Mouse (Mus musculus): ENCODE measurements around the gene Zfp663. TPM values are rescaled to one million over a fixed set of nuclear protein-coding genes. Genes with fewer than 3 reads are reported as not detected.
A peak's percentile ranks its signal among the peaks of the same experiment; 100 is the strongest.

Zfp663 gene
- polyA plus RNA-seq, 1 experiment from 2014 or later = 1.2 TPM

GRCm38 (mm10) chr2:165319503-165319902, 49.0 kb downstream of the Zfp663 start:
- Histone ChIP-seq H3K27ac (no peak overlapping the region), H3K9ac (replicated peaks) (no peak overlapping the region), H3K36me3 (peaks cover 23% of the 10 kb centered on the region), H3K4me1 (replicated peaks) (peaks cover 63% of the 10 kb centered on the region), H3K27me3 (no peaks in the 10 kb centered on the region), H3K4me2 (no peak overlapping the region), H3K9me3 (no peaks in the 10 kb centered on the region), H3K4me3 (replicated peaks) (no peak overlapping the region)
- 68% methylated on average over 4 of the region's 4 CpGs for WGBS
- ATAC-seq (ENCODE audit: insufficient number of reproducible peaks, insufficient read depth, low FRiP score, low TSS enrichment, low read depth) = no peak

GRCm38 (mm10) chr2:165318941-165319340, 49.6 kb downstream of the Zfp663 start:
- Histone ChIP-seq H3K4me2 (no peak overlapping the region), H3K9me3 (no peaks in the 10 kb centered on the region), H3K4me3 (replicated peaks) (no peak overlapping the region), H3K4me1 (replicated peaks) (peaks cover 57% of the 10 kb centered on the region), H3K36me3 (peaks cover 28% of the 10 kb centered on the region), H3K9ac (replicated peaks) (no peak overlapping the region), H3K27me3 (no peaks in the 10 kb centered on the region), H3K27ac (no peak overlapping the region)
- ATAC-seq (ENCODE audit: insufficient number of reproducible peaks, insufficient read depth, low FRiP score, low TSS enrichment, low read depth) = no peak
- 79% methylated on average over 7 of the region's 7 CpGs for WGBS

DNA sequence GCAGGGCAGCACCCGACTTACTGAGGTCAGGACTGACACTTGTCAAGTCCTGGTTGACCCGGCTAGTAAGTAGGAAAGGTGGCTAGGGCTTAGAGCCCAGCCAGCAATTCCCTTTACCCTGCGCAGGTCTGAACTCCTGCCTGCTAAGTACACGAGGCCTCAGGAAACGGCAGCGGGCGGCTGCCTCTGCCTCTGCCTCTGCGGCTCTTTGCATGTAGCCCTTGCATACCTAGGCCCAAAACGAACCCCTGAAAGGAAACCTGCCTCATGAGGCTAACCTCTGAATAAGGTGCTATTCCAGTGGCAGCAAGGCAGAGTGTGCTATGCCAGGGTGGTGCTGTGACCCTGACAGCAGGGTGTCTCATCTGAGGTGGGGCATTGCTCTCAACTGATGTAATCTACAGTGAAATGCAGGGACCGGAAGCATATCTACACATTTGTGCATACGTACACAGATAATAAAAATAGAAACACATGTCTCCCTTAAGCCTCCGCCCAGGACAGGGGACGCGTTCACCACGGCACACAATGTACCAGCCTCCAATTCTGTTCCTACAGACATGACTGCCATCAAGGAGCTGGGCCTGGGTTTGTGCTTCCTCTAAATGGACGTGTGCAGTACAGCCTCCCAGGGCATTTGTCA, 50.8 kb downstream of the Zfp663 start:
- Histone ChIP-seq H3K27me3 (no peaks in the 10 kb centered on the region), H3K9ac (replicated peaks) (0 out of 2 replicates have a peak overlapping the region, but pooled peaks have one; percentile 23), H3K4me2 (peak overlapping the region; percentile 26), H3K4me1 (replicated peaks) (peaks cover 51% of the 10 kb centered on the region), H3K9me3 (no peaks in the 10 kb centered on the region), H3K27ac (peak overlapping the region; percentile 67; the same call in 1 of the 2 replicates), H3K4me3 (replicated peaks) (no peak overlapping the region), H3K36me3 (peaks cover 36% of the 10 kb centered on the region)
- ATAC-seq (ENCODE audit: insufficient number of reproducible peaks, insufficient read depth, low FRiP score, low TSS enrichment, low read depth) = no peak
- 54% methylated on average over 16 of the region's 16 CpGs for WGBS

DNA sequence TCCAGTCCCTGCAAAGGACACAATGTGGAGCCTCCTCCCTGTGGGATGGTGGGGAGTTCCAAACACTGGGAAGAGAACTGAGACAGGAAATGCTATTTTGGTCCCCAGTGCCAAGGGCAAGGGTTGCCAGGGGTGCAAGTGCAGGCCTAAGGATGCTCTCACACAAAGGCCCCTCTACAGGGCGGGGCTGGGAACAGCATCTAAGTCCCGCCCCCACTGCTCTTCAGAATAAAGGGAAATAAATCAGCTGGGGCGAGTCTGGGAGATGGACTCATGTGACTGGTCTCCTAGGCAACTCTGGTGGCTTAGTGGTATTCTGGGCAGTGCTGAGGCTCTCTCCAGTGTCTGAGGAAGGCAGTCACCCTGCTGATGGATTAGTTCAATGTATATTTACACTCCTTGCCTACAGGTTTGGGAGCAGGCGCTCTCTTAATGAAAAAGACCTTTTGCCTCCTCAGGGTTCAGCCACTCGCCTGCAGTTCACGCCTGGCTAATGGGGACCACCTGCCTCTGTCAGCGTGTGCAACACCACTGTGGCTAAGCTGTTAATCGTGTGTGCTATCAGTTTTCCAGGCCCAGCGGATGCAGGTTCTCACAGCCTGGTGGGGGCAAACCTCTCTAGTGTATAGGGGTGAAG, 51.6 kb downstream of the Zfp663 start:
- 0 out of 2 replicates have a peak overlapping the region, but pooled peaks have one; percentile 23 for H3K9ac ChIP-seq (replicated peaks)
- H3K4me2 ChIP-seq = peak overlapping the region; percentile 26
- H3K36me3 ChIP-seq = peaks cover 44% of the 10 kb centered on the region
- H3K27me3 ChIP-seq = no peaks in the 10 kb centered on the region
- no peaks in the 10 kb centered on the region for H3K9me3 ChIP-seq
- peaks cover 49% of the 10 kb centered on the region for H3K4me1 ChIP-seq (replicated peaks)
- no peak overlapping the region for H3K4me3 ChIP-seq (replicated peaks)
- peak overlapping the region; percentile 67; the same call in 1 of the 2 replicates for H3K27ac ChIP-seq
- WGBS = 12% methylated on average over 9 of the region's 9 CpGs
- peak; percentile 54; the same call in 1 of the 2 replicates for ATAC-seq (ENCODE audit: insufficient number of reproducible peaks, insufficient read depth, low FRiP score, low TSS enrichment, low read depth)

GRCm38 (mm10) chr2:165316204-165316603, 52.3 kb downstream of the Zfp663 start:
- Histone ChIP-seq H3K9me3 (no peaks in the 10 kb centered on the region), H3K4me3 (replicated peaks) (no peak overlapping the region), H3K27ac (peak overlapping the region; percentile 67; the same call in 1 of the 2 replicates), H3K4me2 (no peak overlapping the region), H3K9ac (replicated peaks) (no peak overlapping the region), H3K36me3 (peaks cover 51% of the 10 kb centered on the region), H3K27me3 (no peaks in the 10 kb centered on the region), H3K4me1 (replicated peaks) (peaks cover 42% of the 10 kb centered on the region)
- ATAC-seq (ENCODE audit: insufficient number of reproducible peaks, insufficient read depth, low FRiP score, low TSS enrichment, low read depth) = no peak
- 72% methylated on average over 10 of the region's 10 CpGs for WGBS

DNA sequence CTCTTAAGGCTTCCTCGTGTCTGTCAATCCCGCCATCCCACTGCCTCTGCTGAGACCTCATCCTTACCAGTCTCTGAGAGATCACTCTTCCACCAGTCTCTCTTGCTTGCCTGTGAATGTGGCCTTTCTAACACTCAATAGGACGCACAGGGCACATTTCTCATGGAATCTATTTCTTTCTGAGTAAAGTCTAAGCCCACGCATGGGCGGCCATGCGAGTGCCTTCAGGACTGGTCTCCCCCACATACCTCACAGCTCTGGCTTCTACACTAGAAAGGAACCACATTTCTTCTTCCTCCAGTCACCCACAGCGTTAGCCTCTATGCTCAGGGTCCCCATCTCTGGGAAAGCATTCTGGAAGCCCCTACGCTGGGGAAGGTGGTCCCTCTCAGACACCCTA, 54.3 kb downstream of the Zfp663 start:
- Histone ChIP-seq H3K27ac (no peak overlapping the region), H3K4me2 (no peak overlapping the region), H3K4me3 (replicated peaks) (no peak overlapping the region), H3K36me3 (peaks cover 72% of the 10 kb centered on the region), H3K9me3 (no peaks in the 10 kb centered on the region), H3K27me3 (no peaks in the 10 kb centered on the region), H3K4me1 (replicated peaks) (peaks cover 33% of the 10 kb centered on the region), H3K9ac (replicated peaks) (no peak overlapping the region)
- no peak for ATAC-seq (ENCODE audit: insufficient number of reproducible peaks, insufficient read depth, low FRiP score, low TSS enrichment, low read depth)
- WGBS = 94% methylated on average over 8 of the region's 8 CpGs

- H3K4me1 ChIP-seq (replicated peaks) = peaks cover 14% of the 10 kb centered on the region
- no peaks in the 10 kb centered on the region for H3K9me3 ChIP-seq
- no peak overlapping the region for H3K4me3 ChIP-seq (replicated peaks)
- 73% methylated on average over 7 of the region's 7 CpGs for WGBS
- no peak for ATAC-seq (ENCODE audit: insufficient number of reproducible peaks, insufficient read depth, low FRiP score, low TSS enrichment, low read depth)
- H3K27ac ChIP-seq = no peak overlapping the region
- peaks cover 89% of the 10 kb centered on the region for H3K36me3 ChIP-seq
- no peak overlapping the region for H3K9ac ChIP-seq (replicated peaks)
- H3K27me3 ChIP-seq = no peaks in the 10 kb centered on the region
- no peak overlapping the region for H3K4me2 ChIP-seq
Measured at GRCm38 (mm10) chr2:165312381-165312780, 56.1 kb downstream of the Zfp663 start.

- 89% methylated on average over 12 of the region's 12 CpGs for WGBS
- ATAC-seq (ENCODE audit: insufficient number of reproducible peaks, insufficient read depth, low FRiP score, low TSS enrichment, low read depth) = no peak
- no peak overlapping the region for H3K27ac ChIP-seq
Measured at GRCm38 (mm10) chr2:165311577-165311976, 57.0 kb downstream of the Zfp663 start.

GRCm38 (mm10) chr2:165310818-165311425, 57.6 kb downstream of the Zfp663 start:
- Histone ChIP-seq H3K36me3 (peaks cover 98% of the 10 kb centered on the region), H3K4me3 (replicated peaks) (no peak overlapping the region), H3K27me3 (no peaks in the 10 kb centered on the region), H3K9ac (replicated peaks) (0 out of 2 replicates have a peak overlapping the region, but pooled peaks have one; percentile 2), H3K9me3 (no peaks in the 10 kb centered on the region), H3K4me2 (no peak overlapping the region), H3K4me1 (replicated peaks) (no peaks in the 10 kb centered on the region), H3K27ac (no peak overlapping the region)
- WGBS = 76% methylated on average over 13 of the region's 13 CpGs
- no peak for ATAC-seq (ENCODE audit: insufficient number of reproducible peaks, insufficient read depth, low FRiP score, low TSS enrichment, low read depth)

More at GRCm38 (mm10) chr2:165311577-165311976, 57.0 kb downstream of the Zfp663 start:
- peaks cover 6% of the 10 kb centered on the region for H3K4me1 ChIP-seq (replicated peaks)
- peaks cover 97% of the 10 kb centered on the region for H3K36me3 ChIP-seq
- 0 out of 2 replicates have a peak overlapping the region, but pooled peaks have one; percentile 2 for H3K9ac ChIP-seq (replicated peaks)
- no peak overlapping the region for H3K4me2 ChIP-seq
- no peak overlapping the region for H3K4me3 ChIP-seq (replicated peaks)
- no peaks in the 10 kb centered on the region for H3K27me3 ChIP-seq
- H3K9me3 ChIP-seq = no peaks in the 10 kb centered on the region

DNA sequence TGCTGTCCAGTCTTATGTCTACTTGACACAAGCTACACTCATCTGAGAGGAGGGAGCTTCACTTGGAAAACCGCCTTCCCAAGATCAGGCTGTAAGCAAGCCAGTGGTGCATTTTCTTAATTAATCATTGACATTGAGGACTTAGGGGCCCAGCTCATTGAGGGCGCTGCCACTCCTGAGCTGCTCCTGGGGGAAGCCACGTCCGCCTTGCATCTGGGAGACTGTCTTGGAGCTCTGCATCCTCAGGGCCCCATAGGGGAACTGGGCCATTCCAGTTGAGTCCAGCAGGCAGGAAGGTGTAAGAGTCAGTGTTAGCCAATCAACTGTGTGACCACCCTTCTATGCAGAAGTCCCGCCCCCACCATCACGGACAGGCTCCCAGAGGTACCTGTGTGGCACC, 60.7 kb downstream of the Zfp663 start:
- H3K4me1 ChIP-seq (replicated peaks) = no peaks in the 10 kb centered on the region
- peaks cover 7% of the 10 kb centered on the region; the same call in 1 of the 2 replicates for H3K9me3 ChIP-seq
- H3K27me3 ChIP-seq = no peaks in the 10 kb centered on the region
- H3K4me3 ChIP-seq (replicated peaks) = no peak overlapping the region
- WGBS = 85% methylated on average over 6 of the region's 6 CpGs
- no peak overlapping the region for H3K9ac ChIP-seq (replicated peaks)
- no peak overlapping the region for H3K4me2 ChIP-seq
- ATAC-seq (ENCODE audit: insufficient number of reproducible peaks, insufficient read depth, low FRiP score, low TSS enrichment, low read depth) = no peak
- no peak overlapping the region for H3K27ac ChIP-seq
- H3K36me3 ChIP-seq = peaks cover 98% of the 10 kb centered on the region

DNA sequence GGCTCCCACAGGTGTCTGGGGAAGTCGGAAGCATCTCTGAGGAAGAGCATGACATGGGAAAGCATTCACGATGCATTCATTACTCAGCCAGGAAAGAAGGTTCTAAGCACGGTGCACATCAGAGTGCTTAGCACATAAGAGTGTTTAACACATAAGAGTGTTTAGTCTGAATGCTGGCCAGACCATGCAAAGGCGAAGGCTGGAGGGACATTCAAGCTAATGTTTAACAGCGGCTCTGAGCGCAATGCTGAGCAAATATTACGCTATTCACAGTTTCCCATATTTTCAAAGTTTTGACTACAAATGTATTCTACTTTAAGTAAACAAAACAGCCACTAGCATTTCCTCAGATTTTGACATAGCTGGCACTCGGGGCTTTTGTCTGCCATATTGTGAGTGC, 63.1 kb downstream of the Zfp663 start:
- no peaks in the 10 kb centered on the region for H3K27me3 ChIP-seq
- no peak overlapping the region for H3K4me2 ChIP-seq
- ATAC-seq (ENCODE audit: insufficient number of reproducible peaks, insufficient read depth, low FRiP score, low TSS enrichment, low read depth) = no peak
- H3K27ac ChIP-seq = no peak overlapping the region
- WGBS = 92% methylated on average over 8 of the region's 8 CpGs
- H3K4me1 ChIP-seq (replicated peaks) = no peaks in the 10 kb centered on the region
- no peak overlapping the region for H3K9ac ChIP-seq (replicated peaks)
- H3K36me3 ChIP-seq = peaks cover 96% of the 10 kb centered on the region
- no peak overlapping the region for H3K4me3 ChIP-seq (replicated peaks)
- peaks cover 7% of the 10 kb centered on the region; the same call in 1 of the 2 replicates for H3K9me3 ChIP-seq
